Mouse (Mus musculus): Measurements from ENCODE around the gene Naip2.

- TF ChIP-seq POLR2A (IDR thresholded peaks at IDR 0.05; ENCODE audit: low read depth, low read length) = no peak
- TF ChIP-seq CTCF (IDR thresholded peaks at IDR 0.05; ENCODE audit: extremely low read depth, insufficient read length, insufficient replicate concordance, low read depth, low read length) = no peak
Observed at GRCm38 (mm10) chr13:100103052-100103658, 98.7 kb downstream of the Naip2 start.

Measured in small intestine, adult 2 months (tissue).